Mouse (Mus musculus) spleen, adult 2 months (tissue): ENCODE data around the gene Jade1.

Source experiments
- CTCF ChIP-seq: fragments of 200-500 bp; IDR thresholded peaks from 2 replicates; pipeline ENCODE4 v1.5.1; 2011; ENCODE audit warnings: mild to moderate bottlenecking, inconsistent platforms; ENCODE audit not compliant: insufficient read depth, insufficient read length, insufficient replicate concordance; ENCODE audit errors: extremely low read depth
- POLR2A ChIP-seq: fragments of 200-500 bp; IDR thresholded peaks from 2 replicates; pipeline ENCODE4 v1.6.1; 2011; ENCODE audit warnings: low read depth, low read length, inconsistent platforms

GRCm38 (mm10) chr3:41574208-41574607 lies 18.7 kb downstream of the Jade1 start:
- TF ChIP-seq CTCF (no peak), POLR2A (no peak)
